Mouse (Mus musculus) frontal cortex, postnatal 25 days (tissue): ENCODE measurements at regions not wholly inside any gene's neighbourhood (a gene's known extent, or its start where the extent isn't known, plus 50 kb on each side); places are given as distances from the start of the nearest gene placed in this dataset.
"Not testable (repeated sequence)": the region's sequence is repeated elsewhere in the genome, so short reads cannot be mapped to it uniquely, and the experiment has no call there.

Experiments used
- DNase-seq, 2 experiments: peaks; one replicate each; pipeline ENCODE4 v3.0.0; 2022; ENCODE audit warnings: low spot score in 2 of 2

GRCm38 (mm10) chr17:83039563-83039962, 175.5 kb upstream of the Pkdcc start:
- no peak for DNase-seq

GRCm38 (mm10) chr17:83044515-83044914, 170.6 kb upstream of the Pkdcc start:
- DNase-seq, result no peak

GRCm38 (mm10) chr17:83049972-83050535, 165.0 kb upstream of the Pkdcc start:
- no peak for DNase-seq

- no peak for DNase-seq
Measured at GRCm38 (mm10) chr17:83050591-83051197, 164.4 kb upstream of the Pkdcc start.

GRCm38 (mm10) chr17:83052613-83053140, 162.4 kb upstream of the Pkdcc start:
- DNase-seq, result no peak

- DNase-seq, result no peak
Measured at GRCm38 (mm10) chr17:83057832-83058231, 157.3 kb upstream of the Pkdcc start.

- DNase-seq, result no peak
Measured at GRCm38 (mm10) chr17:83061843-83062242, 153.2 kb upstream of the Pkdcc start.

GRCm38 (mm10) chr17:83063848-83064247, 151.2 kb upstream of the Pkdcc start:
- no peak for DNase-seq

GRCm38 (mm10) chr17:83064376-83064775, 150.7 kb upstream of the Pkdcc start:
- not testable (repeated sequence) for DNase-seq

GRCm38 (mm10) chr17:83069246-83069645, 145.8 kb upstream of the Pkdcc start:
- DNase-seq, result no peak

- no peak for DNase-seq
Measured at GRCm38 (mm10) chr17:83071746-83072145, 143.3 kb upstream of the Pkdcc start.

GRCm38 (mm10) chr17:83072175-83072574, 142.9 kb upstream of the Pkdcc start:
- no peak for DNase-seq

- no peak for DNase-seq
Measured at GRCm38 (mm10) chr17:83074893-83075292, 140.2 kb upstream of the Pkdcc start.

- no peak for DNase-seq
Measured at GRCm38 (mm10) chr17:83077737-83078600, 137.1 kb upstream of the Pkdcc start.

GRCm38 (mm10) chr17:83078601-83079360, 136.3 kb upstream of the Pkdcc start:
- DNase-seq, result no peak

GRCm38 (mm10) chr17:83079361-83079685, 135.8 kb upstream of the Pkdcc start:
- no peak for DNase-seq

GRCm38 (mm10) chr17:83081729-83082128, 133.4 kb upstream of the Pkdcc start:
- no peak for DNase-seq

- DNase-seq, result no peak
Measured at GRCm38 (mm10) chr17:83083521-83083920, 131.6 kb upstream of the Pkdcc start.

- no peak for DNase-seq
Measured at GRCm38 (mm10) chr17:83085792-83086475, 129.2 kb upstream of the Pkdcc start.

GRCm38 (mm10) chr17:83086703-83087102, 128.4 kb upstream of the Pkdcc start:
- DNase-seq, result no peak

- DNase-seq, result no peak
Measured at GRCm38 (mm10) chr17:83088471-83088870, 126.6 kb upstream of the Pkdcc start.
